Mouse (Mus musculus) left cerebral cortex, adult 8-10 months (tissue): ENCODE results near the gene Eif4ebp2. TPM values are rescaled to one million over a fixed set of nuclear protein-coding genes. Genes with fewer than 3 reads are reported as not detected.

Source experiments
- DNase-seq, 2 experiments: peaks; one replicate each; pipeline ENCODE4 v3.0.0; 2022; ENCODE audit warnings: low spot score in 2 of 2
- total RNA-seq, 4 experiments: library from RNA; stranded (reverse); gene quantifications; 2 replicates each; pipeline ENCODE4 v1.2.4; 2022

Gene Eif4ebp2
- total RNA-seq, 4 experiments from 2014 or later: 42.8 to 45.8 (median 44.4) TPM

DNA sequence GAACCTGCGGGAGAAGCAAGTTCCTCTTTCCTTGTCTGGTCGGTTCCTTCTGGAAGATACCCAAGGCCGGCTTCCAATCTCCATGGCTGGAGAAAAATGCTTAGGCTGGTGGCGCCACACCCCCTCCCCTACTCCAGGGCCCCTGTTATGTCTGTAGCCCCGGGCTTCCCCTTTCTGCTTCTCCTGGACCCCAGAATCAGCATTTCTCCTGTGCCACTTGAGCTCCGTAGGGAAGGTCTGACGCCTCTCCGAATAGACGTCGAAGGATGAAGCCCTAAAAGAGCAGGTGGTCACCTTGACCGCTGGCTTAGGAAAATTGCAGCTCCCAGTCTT, 68.8 kb downstream of the Eif4ebp2 start:
- no peak for DNase-seq

DNA sequence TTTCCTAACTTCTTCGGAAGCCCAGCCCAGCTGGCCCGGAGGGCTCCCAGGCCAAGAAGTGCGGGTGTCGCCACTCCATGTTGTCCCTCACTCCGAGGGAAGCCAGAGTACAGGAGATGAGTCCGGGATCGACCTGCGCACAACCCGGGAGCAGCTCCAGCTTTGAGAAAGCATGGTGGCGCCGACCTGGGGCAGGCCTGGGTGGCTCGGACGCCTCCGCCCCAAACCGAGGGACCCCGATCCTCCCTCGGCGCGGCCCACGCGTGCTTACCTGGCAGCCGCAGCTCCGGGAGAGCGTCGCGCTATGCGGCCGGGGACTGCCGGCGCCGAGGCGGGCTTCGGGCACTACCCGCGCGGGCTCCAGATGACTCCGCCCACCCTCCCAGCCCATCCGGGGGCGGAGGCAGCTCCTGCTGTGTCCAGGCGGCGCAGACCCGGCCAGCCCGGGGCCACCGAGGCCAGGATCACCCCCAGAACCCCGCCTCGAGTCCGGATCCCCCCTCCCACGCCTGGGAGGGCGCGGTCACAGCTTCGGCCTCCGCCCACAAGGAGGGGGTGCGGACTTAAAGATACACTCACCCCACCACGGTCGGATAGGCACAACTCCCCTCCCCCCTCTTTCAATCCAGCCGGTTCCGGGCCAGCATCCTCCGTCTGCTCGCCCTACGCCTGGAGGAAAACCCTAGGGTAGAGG, 69.3 kb downstream of the Eif4ebp2 start, which contains the start of gene Pald1:
Gene Pald1, minus strand, starts transcription at position 510 of the 694 bp plus-strand sequence.
- DNase-seq: peak in 1 of 2 experiments; percentile 60

DNA sequence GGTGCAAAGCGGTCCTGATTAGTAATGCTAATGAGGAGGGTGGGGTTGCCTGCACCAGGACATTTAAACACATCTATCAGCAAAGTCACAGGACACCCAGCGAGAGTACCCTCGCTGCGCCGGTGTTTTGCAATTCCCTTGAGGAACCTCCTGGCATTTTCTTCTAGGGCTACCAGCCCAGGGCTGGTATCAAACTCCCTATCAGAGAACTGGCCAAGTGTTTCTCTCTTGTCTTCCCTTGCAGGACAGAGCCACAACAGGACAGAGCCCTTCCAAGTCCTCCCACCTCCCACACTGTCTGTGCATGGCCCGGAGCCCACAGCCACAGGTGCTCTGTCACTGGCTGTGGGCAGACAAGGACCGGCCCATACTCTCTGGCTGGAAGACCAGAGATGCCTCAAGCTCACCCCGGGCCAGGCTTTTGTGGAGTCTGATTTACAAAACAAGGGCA, 70.2 kb downstream of the Eif4ebp2 start:
- no peak for DNase-seq

DNA sequence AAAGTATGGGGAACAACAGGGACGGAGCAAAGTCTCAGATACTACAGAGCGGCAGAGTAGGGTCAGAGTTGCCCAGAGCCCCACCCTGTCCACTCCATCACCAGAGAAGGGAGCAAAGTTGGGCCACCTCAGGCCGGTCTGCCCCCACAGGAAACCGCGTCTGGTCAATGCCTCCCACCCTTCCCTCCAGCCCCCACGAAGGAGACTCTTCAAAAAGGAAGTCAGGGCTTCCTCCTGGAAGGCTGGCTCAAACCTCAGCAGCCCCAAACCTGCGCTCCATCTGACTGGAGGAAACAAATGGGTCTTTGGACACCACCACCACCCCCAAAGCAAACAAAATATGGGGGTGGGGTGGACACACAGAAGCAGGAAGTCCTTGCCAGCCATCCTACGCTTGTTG, 70.6 kb downstream of the Eif4ebp2 start:
- DNase-seq: no peak

DNA sequence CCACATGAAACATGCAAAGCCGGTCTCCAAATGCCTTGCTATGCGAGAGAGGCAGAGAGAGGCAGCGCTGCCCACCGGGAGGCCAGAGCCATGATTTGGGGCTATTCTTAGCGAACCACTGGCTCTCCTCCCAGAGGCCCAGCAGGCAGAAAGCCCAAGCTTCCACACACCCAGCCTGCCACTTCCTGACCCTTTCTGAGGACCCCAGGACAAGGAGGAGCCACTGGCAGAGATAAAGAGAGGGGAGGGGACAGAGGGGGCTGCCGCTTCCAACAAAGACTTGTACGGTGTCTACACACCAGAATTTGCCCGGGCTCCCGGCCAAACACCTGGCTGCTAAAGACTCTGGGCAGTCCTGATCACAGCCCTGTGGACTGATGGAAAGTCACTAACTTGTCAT, 72.3 kb downstream of the Eif4ebp2 start:
- no peak for DNase-seq

DNA sequence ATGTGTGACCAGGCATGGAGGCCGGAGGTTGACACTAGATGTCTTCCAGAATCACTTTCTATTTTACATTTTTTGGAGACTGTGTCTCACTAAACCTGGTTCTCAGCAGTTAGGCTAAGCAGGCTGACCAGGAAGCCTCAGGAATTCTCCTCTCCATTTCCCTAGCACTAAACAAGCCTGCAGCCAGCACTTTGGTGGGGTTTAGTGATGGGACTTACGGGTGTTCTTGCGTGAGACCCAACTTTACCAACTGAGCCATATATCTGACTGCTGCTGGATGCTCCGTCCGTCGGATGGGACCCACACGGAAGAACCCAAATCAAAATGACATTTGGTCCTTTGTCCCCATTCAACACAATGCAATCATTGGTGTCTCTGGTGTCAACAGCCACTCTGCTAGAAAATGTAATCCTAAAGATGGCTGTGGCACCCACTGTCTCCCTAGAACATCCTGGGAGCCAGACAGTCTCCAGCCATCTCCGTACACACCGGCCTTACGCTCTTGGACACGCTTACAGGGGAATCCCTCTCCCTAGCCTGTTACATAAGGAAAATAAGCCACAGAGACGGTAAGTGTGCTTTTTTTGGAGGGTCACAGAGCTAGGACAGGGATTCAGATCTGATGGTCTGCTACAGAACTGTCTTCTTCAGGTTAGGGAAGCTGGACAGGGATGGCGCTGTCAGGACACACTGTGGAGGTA, 73.0 kb downstream of the Eif4ebp2 start:
- no peak for DNase-seq

DNA sequence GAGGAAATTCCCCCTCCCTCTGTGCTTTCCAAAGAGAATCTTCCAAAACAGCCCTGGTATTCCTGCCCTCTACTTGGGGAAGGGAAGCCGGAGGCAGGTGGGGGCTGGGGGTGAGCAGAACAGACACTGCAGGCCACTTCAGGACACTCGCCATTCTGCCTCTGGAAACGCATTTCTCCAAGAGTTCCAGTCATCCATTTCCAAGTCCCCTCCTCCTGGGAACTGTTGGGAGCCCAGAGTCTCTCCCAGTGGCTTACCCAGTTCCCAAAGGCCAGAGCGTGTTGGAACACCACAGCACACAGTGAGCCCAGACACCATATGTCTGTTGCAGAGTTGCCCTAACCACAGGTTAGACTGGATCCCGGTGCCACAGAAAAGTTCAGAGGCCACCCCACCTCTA, 73.8 kb downstream of the Eif4ebp2 start:
- no peak for DNase-seq

Other genes starting within 250 kb of the Eif4ebp2 start
- gene Adamts14, start 179.2 kb downstream of the Eif4ebp2 start, total RNA-seq: under 1 TPM; 0.09 to 0.27 (median 0.18) TPM
- gene Prf1, start 154.8 kb downstream of the Eif4ebp2 start, total RNA-seq: not detected
- 10 to 100 TPM; 10.6 to 15.2 (median 13.0) TPM for gene Pald1, start 69.1 kb downstream of the Eif4ebp2 start, total RNA-seq
- gene Nodal, start 34.7 kb downstream of the Eif4ebp2 start, total RNA-seq: under 1 TPM; 0.21 to 0.30 (median 0.22) TPM
- gene Lrrc20, start 23.1 kb upstream of the Eif4ebp2 start, total RNA-seq: 10 to 100 TPM; 18.8 to 22.2 (median 20.4) TPM
- gene Npffr1, start 142.8 kb upstream of the Eif4ebp2 start, total RNA-seq: 1 to 10 TPM; 1.9 to 3.2 (median 2.9) TPM
- gene Ppa1, start 195.9 kb upstream of the Eif4ebp2 start, total RNA-seq: 100 to 1,000 TPM; 101 to 116 (median 111) TPM
- 100 to 1,000 TPM; 117 to 135 (median 124) TPM for gene Sar1a, start 227.6 kb upstream of the Eif4ebp2 start, total RNA-seq
- gene Tysnd1, start 242.9 kb upstream of the Eif4ebp2 start, total RNA-seq: 10 to 100 TPM; 18.4 to 23.4 (median 20.7) TPM